Mouse (Mus musculus) spleen, postnatal 14 days (tissue): Measurements from ENCODE around the gene Zfp423.

ENCODE experiments used
- DNase-seq, 2 experiments: peaks; one replicate each; pipeline ENCODE4 v3.0.0; 2021 to 2022; ENCODE audit warnings: low spot score in 2 of 2

Gene Zfp423

DNA sequence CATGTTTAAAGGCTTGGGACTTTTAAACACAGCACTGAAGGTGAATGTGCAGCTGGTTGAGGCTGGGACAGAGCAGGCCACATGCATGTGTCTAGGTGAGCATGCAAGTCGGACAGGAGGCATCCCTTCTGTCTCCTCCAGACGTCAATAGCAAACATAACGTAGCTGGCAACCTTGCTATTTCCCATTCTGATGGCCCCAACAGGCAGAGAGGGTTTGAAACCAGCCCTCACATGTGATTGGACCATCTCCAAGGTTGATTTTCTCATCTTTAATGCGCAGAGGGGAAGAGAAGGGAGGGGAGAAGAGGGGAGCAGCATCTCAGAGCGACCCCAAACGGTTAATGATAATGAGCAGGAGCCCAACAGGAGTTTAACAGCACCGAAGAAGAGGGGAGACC lies 123.5 kb downstream of the Zfp423 start:
- no peak for DNase-seq

DNA sequence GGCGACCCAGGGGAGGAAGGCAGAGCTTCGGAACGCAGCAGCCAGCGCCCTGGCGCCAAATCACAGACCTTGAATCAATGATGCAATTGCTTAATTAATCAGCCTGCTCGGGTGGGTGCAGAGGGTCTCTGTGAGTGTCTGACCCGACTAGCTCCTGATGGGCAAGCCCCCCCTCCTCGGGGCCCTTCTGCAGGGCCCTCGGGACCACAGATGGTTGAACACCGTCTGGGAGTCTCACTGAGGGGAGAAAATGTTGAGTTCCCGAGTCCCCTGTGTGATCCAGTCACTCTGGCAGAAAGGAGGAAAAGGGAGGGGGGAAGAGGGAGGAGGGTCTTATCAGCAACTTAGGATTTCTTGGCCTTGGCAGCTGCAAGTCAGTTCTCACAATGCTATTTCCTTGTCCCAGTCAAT lies 124.0 kb downstream of the Zfp423 start:
- DNase-seq: no peak

- DNase-seq: no peak
Measured at GRCm38 (mm10) chr8:87834656-87835055, 124.7 kb downstream of the Zfp423 start.

DNA sequence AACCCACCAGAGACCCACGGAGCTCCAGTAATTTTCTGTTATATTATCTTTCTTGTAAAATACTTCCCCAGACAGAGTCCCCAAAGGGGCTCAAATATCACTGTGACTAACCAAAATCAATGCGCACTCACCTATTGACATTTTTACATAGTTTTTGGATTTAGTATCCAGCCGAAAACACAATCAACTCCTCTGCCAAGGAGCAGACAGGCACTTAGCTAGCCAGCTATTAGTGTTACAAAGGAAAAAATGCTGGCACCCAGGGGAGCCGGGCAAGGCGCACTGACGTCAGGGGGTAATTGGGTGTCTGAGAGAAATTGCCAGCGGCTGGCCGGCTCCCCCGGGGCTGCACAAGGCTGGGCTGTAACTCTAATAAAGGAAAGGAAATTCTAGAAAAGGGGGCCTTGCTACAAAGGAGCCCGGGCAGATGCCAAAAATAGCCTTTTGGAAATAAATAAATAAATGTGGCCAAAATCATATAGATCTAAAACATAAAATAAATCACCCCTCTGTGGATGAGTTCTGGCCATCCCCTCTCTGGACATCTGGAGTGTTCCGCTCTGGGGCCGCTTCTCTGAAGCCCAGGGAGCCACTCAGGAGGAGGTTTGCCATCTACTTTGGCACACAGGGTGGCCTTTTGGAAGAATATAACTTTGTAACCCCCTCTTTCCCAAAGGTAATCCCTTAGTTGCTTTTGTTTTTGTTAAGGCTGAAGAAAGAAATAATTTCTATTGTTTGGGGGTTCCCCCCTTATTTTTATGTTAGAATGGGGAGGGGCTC lies 125.4 kb downstream of the Zfp423 start:
- no peak for DNase-seq

- DNase-seq: no peak
Measured at GRCm38 (mm10) chr8:87833339-87833738, 126.1 kb downstream of the Zfp423 start.

GRCm38 (mm10) chr8:87832381-87833325 lies 126.7 kb downstream of the Zfp423 start:
- DNase-seq: no peak

DNA sequence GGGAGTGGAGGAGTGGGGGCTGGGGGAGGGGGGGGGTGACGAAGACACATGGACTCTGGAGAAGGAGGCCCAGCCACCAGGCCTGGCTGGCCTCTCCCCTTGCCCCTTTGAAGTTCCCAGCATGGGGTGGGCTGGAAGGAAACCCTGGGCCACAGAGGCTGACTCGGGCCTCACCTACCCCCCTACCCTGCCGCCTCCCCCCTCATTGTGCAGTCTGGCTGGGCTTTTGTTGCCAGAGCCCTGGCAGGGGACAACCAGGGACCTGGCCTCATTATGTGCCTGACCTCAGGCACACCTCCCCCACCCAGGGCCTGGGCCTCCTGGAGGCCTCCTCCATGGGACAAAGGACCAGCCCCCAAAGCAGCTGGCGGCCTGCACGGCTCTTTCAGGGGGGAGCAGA lies 127.8 kb downstream of the Zfp423 start:
- DNase-seq: no peak

- DNase-seq: no peak
Measured at GRCm38 (mm10) chr8:87831116-87831515, 128.3 kb downstream of the Zfp423 start.

- no peak for DNase-seq
Measured at GRCm38 (mm10) chr8:87830200-87830599, 129.2 kb downstream of the Zfp423 start.

DNA sequence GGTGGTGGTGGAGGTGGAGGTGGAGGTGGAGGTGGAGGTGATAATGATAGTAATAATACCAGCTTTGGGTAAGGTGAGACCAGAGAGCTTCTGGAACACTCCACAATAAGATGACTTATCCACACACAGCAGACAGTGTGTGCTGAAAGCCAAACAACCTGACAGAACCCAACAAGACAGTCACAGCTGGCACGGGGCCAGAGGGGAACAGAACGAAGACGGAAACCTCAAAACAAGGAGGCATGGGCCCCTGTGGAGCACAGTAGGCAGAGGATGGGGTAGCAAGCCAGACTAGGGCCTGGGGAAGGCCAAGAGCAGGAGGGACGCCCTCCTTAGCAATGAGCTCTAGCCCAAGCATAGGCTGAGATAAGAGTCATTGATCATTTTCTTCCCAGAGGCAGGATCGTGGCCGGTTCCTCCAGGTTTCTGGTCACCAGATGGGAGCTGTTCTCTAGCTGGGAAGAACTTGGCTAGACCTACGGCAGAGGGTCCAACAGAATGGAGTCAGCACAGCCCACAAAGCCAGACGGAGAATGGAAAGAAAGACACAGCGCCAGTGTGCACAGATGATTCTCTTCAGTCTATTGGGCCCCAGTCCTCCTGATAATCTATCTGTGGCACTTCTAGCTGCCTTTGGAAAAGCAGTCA lies 133.3 kb downstream of the Zfp423 start:
- DNase-seq: no peak

DNA sequence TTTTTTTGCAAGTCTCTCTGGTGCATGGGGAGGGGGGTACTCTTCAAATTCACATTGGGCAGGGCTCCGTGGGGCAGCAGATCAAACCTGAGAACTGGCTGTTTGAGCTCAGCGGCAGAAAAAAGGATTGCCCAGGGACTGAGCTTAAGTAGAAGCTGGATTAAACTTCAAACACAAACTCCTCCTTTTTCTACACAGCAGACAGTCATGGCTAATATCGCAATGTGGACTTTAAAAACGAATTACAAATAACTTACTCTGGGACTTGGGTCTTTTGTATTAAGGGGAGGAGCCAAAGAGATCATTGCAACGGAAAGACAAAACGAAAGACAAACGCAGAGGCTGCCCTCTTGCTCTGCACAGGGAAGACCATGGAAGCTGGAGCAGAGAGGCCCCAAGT lies 136.2 kb downstream of the Zfp423 start:
- DNase-seq: no peak

- DNase-seq: no peak
Measured at GRCm38 (mm10) chr8:87822690-87823089, 136.7 kb downstream of the Zfp423 start.

- DNase-seq: no peak
Measured at GRCm38 (mm10) chr8:87822175-87822574, 137.2 kb downstream of the Zfp423 start.

- no peak for DNase-seq
Measured at GRCm38 (mm10) chr8:87821655-87822054, 137.7 kb downstream of the Zfp423 start.

DNA sequence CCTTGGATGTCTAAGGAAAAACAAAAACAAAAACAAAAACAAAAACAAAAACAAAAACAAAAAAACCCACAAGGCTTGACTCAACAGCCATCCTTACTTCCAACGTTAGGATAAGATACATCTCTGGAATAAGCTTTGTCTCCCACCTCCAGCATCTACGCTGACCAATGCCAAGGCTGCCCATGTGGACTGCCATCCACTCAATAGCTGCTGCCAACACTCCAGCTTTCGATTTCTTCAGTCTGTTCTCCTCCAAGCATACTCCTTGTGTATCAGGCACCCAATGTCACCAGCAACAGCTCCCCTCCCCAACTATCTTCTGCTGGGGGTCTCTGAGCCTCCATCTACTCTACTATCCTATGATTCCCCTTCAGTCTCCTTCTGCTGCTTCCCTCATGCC lies 140.1 kb downstream of the Zfp423 start:
- no peak for DNase-seq

GRCm38 (mm10) chr8:87818506-87818905 lies 140.9 kb downstream of the Zfp423 start:
- no peak for DNase-seq

- no peak for DNase-seq
Measured at GRCm38 (mm10) chr8:87816141-87816540, 143.3 kb downstream of the Zfp423 start.

DNA sequence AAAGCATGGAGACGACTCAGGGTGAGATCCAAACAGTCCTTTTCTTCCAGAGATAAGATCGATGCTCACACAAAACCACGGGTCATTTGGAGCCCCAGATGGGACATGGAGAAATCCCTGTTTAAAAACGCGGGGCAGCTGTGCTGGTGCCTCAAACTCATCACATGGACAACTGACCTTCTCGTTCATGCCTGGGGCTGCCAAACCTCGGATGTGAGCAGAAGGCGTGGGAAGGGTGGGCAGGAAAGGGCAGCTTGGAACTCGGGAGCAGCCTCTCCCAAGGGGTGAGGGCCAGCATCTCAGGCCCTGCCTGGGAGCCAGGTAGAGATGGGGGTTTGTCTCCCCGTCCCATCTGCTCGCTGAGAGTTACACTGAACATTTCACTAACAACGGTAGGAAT lies 146.7 kb downstream of the Zfp423 start:
- no peak for DNase-seq

DNA sequence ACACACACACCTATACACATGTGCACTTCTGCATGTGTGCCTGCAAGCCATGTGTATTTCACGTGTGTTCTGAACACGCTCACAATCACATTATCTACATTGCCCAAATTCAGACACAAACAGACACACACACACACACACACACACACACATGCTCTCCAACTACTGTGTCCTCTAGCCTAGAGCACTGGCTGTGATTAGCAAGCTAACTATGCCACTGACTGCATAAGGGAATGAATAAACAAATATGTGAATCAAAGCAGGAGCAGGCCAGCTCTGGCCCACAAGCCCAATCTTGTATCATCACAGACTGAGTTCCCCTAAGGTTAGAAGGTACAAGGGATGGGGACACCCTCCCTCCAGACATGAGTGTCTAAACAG lies 147.3 kb downstream of the Zfp423 start:
- DNase-seq: no peak

DNA sequence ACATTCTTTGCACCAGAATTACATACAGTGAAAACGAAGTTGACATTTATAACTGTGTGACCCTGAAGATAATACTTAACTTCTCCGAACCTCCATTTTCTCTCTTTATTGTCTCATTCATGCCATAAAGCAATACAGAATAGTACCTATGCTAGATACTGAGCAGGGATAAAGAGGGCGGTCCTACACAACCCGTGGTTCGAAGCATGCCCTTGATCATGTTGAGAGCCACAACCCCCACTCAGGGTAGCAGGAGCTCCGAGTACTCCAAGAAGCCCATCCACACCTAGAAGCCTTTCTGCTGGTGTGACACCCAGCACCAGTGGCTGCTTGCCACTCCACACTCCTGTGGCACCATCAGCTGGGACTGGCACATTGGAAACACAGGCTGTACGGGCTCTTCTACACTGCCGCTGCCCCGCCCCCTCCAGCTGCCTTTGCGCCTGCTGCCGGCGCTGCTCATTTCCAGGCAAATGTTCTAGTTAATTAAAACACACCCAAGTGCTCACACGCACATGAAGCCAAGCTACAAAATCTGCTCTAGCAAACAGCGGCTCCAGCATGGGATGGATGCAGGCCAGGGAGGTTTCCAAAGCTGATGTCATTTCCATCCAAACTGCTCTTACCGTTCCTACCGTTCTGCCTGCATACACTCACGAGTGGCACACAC lies 147.9 kb downstream of the Zfp423 start:
- no peak for DNase-seq

- no peak for DNase-seq
Measured at GRCm38 (mm10) chr8:87810771-87811170, 148.6 kb downstream of the Zfp423 start.
